Mouse (Mus musculus): ENCODE results near the gene Efna2. TPM values are rescaled to one million over a fixed set of nuclear protein-coding genes. Genes with fewer than 3 reads are reported as not detected.

The Efna2 gene
- polyA plus RNA-seq, 1 experiment from 2014 or later: 10.5 TPM

- DNase-seq (ENCODE audit: low spot score): peak; percentile 81
- Histone ChIP-seq H3K27me3 (ENCODE audit: insufficient read depth, low read length) (no peaks in the 10 kb centered on the region), H3K4me1 (replicated peaks; ENCODE audit: insufficient read depth, low read length) (peaks cover 83% of the 10 kb centered on the region), H3K36me3 (ENCODE audit: insufficient read depth, low read length) (peaks cover 33% of the 10 kb centered on the region), H3K4me2 (ENCODE audit: low read length) (peak overlapping the region; percentile 67), H3K27ac (peak overlapping the region; percentile 98), H3K9me3 (replicated peaks; ENCODE audit: low read length) (no peaks in the 10 kb centered on the region), H3K4me3 (replicated peaks; ENCODE audit: low read depth, low read length) (no peak overlapping the region), H3K9ac (ENCODE audit: low read depth, low read length) (peak overlapping the region; percentile 18)
- ATAC-seq (replicated peaks; ENCODE audit: low FRiP score, low read depth): no peak
- TF ChIP-seq CTCF (IDR thresholded peaks at IDR 0.05; ENCODE audit: low read depth): no peak
- 4% methylated on average over 18 of the region's 18 CpGs for WGBS
Observed at GRCm38 (mm10) chr10:80158307-80158986, 20.8 kb upstream of the Efna2 start.

- peak; percentile 2; the same call in 1 of the 2 replicates for ATAC-seq (replicated peaks; ENCODE audit: low FRiP score, low read depth)
- 4% methylated on average over 12 of the region's 12 CpGs for WGBS
- no peak for TF ChIP-seq CTCF (IDR thresholded peaks at IDR 0.05; ENCODE audit: low read depth)
- no peaks in the 10 kb centered on the region for H3K27me3 ChIP-seq (ENCODE audit: insufficient read depth, low read length)
- H3K4me2 ChIP-seq (ENCODE audit: low read length): peak overlapping the region; percentile 67
- no peaks in the 10 kb centered on the region for H3K9me3 ChIP-seq (replicated peaks; ENCODE audit: low read length)
- peak overlapping the region; percentile 98 for H3K27ac ChIP-seq
- H3K4me1 ChIP-seq (replicated peaks; ENCODE audit: insufficient read depth, low read length): peaks cover 82% of the 10 kb centered on the region
- DNase-seq (ENCODE audit: low spot score): peak; percentile 68
- peaks cover 26% of the 10 kb centered on the region for H3K36me3 ChIP-seq (ENCODE audit: insufficient read depth, low read length)
- H3K4me3 ChIP-seq (replicated peaks; ENCODE audit: low read depth, low read length): peak overlapping the region; percentile 14; the same call in 1 of the 2 replicates
- H3K9ac ChIP-seq (ENCODE audit: low read depth, low read length): peak overlapping the region; percentile 18; the same call in 1 of the 2 replicates
Observed at GRCm38 (mm10) chr10:80159021-80159560, 20.2 kb upstream of the Efna2 start.

- peak; percentile 65 for ATAC-seq (replicated peaks; ENCODE audit: low FRiP score, low read depth)
- DNase-seq (ENCODE audit: low spot score): peak; percentile 99
- 2% methylated on average over 53 of the region's 55 CpGs for WGBS
- H3K4me1 ChIP-seq (replicated peaks; ENCODE audit: insufficient read depth, low read length): peaks cover 81% of the 10 kb centered on the region
- no peak for TF ChIP-seq CTCF (IDR thresholded peaks at IDR 0.05; ENCODE audit: low read depth)
- no peaks in the 10 kb centered on the region for H3K9me3 ChIP-seq (replicated peaks; ENCODE audit: low read length)
- H3K27me3 ChIP-seq (ENCODE audit: insufficient read depth, low read length): no peaks in the 10 kb centered on the region
- peak overlapping the region; percentile 37 for H3K4me3 ChIP-seq (replicated peaks; ENCODE audit: low read depth, low read length)
- peaks cover 19% of the 10 kb centered on the region for H3K36me3 ChIP-seq (ENCODE audit: insufficient read depth, low read length)
- H3K9ac ChIP-seq (ENCODE audit: low read depth, low read length): 0 out of 2 replicates have a peak overlapping the region, but pooled peaks have one; percentile 18
- peak overlapping the region; percentile 67 for H3K4me2 ChIP-seq (ENCODE audit: low read length)
- peak overlapping the region; percentile 98 for H3K27ac ChIP-seq
Observed at GRCm38 (mm10) chr10:80159561-80160454, 19.5 kb upstream of the Efna2 start.

- under 1% methylated on average over 29 of the region's 33 CpGs for WGBS
- DNase-seq (ENCODE audit: low spot score) (peak; percentile 91), ATAC-seq (replicated peaks; ENCODE audit: low FRiP score, low read depth) (peak; percentile 8)
- H3K4me1 ChIP-seq (replicated peaks; ENCODE audit: insufficient read depth, low read length): peaks cover 74% of the 10 kb centered on the region
- H3K4me3 ChIP-seq (replicated peaks; ENCODE audit: low read depth, low read length): peak overlapping the region; percentile 37
- 0 out of 2 replicates have a peak, but pooled peaks have one; percentile 9 for TF ChIP-seq CTCF (IDR thresholded peaks at IDR 0.05; ENCODE audit: low read depth)
- no peaks in the 10 kb centered on the region for H3K27me3 ChIP-seq (ENCODE audit: insufficient read depth, low read length)
- H3K27ac ChIP-seq: peak overlapping the region; percentile 98
- H3K36me3 ChIP-seq (ENCODE audit: insufficient read depth, low read length): peaks cover 10% of the 10 kb centered on the region
- peak overlapping the region; percentile 67 for H3K4me2 ChIP-seq (ENCODE audit: low read length)
- peak overlapping the region; percentile 61 for H3K9ac ChIP-seq (ENCODE audit: low read depth, low read length)
- no peaks in the 10 kb centered on the region for H3K9me3 ChIP-seq (replicated peaks; ENCODE audit: low read length)
Observed at GRCm38 (mm10) chr10:80160455-80161371, 18.6 kb upstream of the Efna2 start.

- no peak for TF ChIP-seq CTCF (IDR thresholded peaks at IDR 0.05; ENCODE audit: low read depth)
- Histone ChIP-seq H3K9me3 (replicated peaks; ENCODE audit: low read length) (no peaks in the 10 kb centered on the region), H3K27ac (peak overlapping the region; percentile 98), H3K9ac (ENCODE audit: low read depth, low read length) (peak overlapping the region; percentile 61), H3K4me1 (replicated peaks; ENCODE audit: insufficient read depth, low read length) (peaks cover 69% of the 10 kb centered on the region), H3K4me3 (replicated peaks; ENCODE audit: low read depth, low read length) (peak overlapping the region; percentile 37), H3K4me2 (ENCODE audit: low read length) (peak overlapping the region; percentile 67), H3K27me3 (ENCODE audit: insufficient read depth, low read length) (no peaks in the 10 kb centered on the region), H3K36me3 (ENCODE audit: insufficient read depth, low read length) (peaks cover under 1% of the 10 kb centered on the region)
- WGBS: 8% methylated on average over 7 of the region's 7 CpGs
- DNase-seq (ENCODE audit: low spot score) (peak; percentile 96), ATAC-seq (replicated peaks; ENCODE audit: low FRiP score, low read depth) (peak; percentile 21)
Observed at GRCm38 (mm10) chr10:80161522-80162242, 17.6 kb upstream of the Efna2 start.
